Mouse (Mus musculus) small intestine, adult 2 months (tissue): Measurements from ENCODE around the gene Cdadc1.

Source experiments
- CTCF ChIP-seq: fragments of 200-500 bp; IDR thresholded peaks from 2 replicates; pipeline ENCODE4 v1.5.1; 2012; ENCODE audit warnings: low read depth, mild to moderate bottlenecking, control low read depth, inconsistent platforms, low read length, moderate library complexity, mixed read lengths; ENCODE audit not compliant: insufficient replicate concordance, insufficient read length; ENCODE audit errors: extremely low read depth
- POLR2A ChIP-seq: fragments of 200-500 bp; IDR thresholded peaks from 2 replicates; pipeline ENCODE4 v1.6.1; 2012; ENCODE audit warnings: low read depth, mild to moderate bottlenecking, control low read depth, inconsistent platforms, low read length, moderate library complexity

- TF ChIP-seq CTCF: no peak
- no peak for TF ChIP-seq POLR2A
These were observed 5.9 kb downstream of the Cdadc1 start for GRCm38 (mm10) chr14:59591901-59592300.
